Mouse (Mus musculus): ENCODE results near the gene Helz. TPM values are rescaled to one million over a fixed set of nuclear protein-coding genes. Genes with fewer than 3 reads are reported as not detected.

Gene Helz
- total RNA-seq (2023): 10 to 100 TPM; 66.0 to 68.6 TPM

DNA sequence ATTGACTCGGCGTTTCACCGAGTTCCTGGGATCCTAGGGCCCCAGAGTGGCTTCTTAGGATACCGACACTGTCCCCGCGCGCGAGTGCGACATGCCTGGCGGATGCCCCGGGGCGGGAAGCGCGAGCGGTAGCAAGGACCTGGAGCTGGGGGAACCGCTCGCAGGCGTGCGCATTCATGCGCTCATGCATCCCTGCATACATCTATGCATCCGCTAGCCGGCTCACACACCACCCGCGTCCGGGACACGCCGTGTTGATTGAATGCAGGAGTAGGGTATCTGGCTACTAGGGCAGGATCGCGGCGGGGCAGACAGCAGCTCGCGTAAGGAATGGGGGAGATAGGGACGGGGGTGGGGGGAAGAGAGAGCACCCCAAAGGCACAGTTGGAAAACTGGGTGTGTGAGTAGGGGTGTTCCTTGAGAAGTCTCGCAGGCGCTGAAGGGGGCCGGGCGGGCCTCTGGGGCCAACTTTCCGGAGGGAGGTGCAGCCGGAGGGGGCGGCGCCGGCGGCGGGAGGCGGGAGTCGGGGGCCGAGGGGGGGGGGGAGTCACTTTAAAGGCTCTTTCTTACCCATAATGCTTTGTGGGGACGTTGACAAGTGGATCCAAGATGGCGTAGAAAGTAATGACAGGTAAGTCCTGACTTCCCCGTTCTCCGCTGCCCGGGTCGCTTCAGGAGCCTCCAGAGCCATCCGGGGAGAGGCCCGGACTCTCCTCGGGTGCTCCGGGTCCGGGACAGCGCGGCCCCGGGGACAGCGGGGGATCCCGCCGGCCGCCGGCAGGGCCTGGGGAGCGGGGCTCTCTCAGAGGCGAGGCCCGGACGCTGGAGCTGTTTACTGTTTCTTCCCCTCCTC, at the start of gene Helz:
Gene Helz (plus strand): TSS at position 580 of the 853 bp plus-strand sequence.

DNA sequence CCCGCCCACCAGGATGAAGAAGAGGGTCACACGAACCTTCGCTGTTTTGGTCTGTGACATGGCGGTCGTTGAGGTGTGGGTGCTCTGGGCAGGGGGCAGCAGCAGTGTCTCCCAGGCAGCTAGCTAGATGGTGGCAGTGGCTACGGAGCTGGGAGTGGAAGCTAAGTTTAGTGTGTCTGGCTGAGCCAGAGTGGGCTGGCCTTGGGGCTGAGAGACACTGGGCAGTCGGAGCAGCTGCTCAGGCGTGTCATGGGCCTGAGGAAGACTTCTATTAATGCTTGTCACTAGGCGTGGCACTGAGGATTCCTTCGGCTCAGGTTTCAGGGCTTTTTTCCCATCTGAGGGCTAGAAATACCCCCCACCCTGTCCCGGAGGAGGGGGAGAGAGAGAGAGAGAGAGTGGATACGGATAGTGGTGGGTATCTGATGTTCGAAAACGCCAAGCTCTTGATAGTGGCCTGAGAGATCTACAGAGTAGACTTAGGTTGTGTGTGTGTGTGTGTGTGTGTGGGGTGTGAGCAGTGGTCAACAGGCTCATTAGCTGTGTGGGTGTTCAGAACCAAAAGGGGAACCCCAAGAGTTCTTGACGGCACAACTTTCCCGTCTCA, 168.7 kb downstream of the Helz start, which contains the start of gene Cacng1:
Gene Cacng1 (minus strand): TSS at position 191 of the 607 bp plus-strand sequence.

Other genes starting within 250 kb of the Helz start
- 10 to 100 TPM; 24.0 to 34.6 TPM for gene Pitpnc1, start 77.2 kb upstream of the Helz start, total RNA-seq (2023)
- gene Psmd12, start 68.4 kb upstream of the Helz start, total RNA-seq (2023): 10 to 100 TPM; 36.6 to 44.8 TPM
- not detected for gene Cacng1, start 168.6 kb downstream of the Helz start, total RNA-seq (2023)
- gene Cacng4, start 246.6 kb downstream of the Helz start, total RNA-seq (2023): not detected

Data from B cell, adult 67 days (primary cell).